Mouse (Mus musculus): ENCODE measurements around the gene Gm5485. TPM values are rescaled to one million over a fixed set of nuclear protein-coding genes. Genes with fewer than 3 reads are reported as not detected.

The Gm5485 gene
- polyA plus RNA-seq, 1 experiment from 2014 or later: not detected

DNA sequence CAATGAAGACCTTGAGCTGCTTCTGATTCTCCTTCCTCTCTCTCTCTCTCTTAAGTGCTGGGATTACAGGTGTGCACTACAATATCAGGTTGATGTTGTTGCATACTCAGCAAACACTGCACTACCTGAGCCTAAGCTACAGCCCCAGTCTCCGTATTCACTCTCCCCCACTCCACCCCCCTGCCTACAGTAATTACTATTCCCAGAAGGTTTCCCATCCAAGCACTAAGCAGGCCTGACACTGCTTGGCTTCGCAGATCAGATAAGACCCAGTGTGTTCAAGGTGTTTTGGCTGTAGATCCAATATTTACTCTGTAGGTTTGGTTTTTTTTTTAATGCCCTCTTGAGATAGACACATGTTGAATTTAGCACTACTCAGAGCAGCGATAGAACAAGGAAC is 2.1 kb downstream of the Gm5485 start:
- H3K9me3 ChIP-seq (replicated peaks): no peaks in the 10 kb centered on the region
- H3K4me2 ChIP-seq: no peak overlapping the region
- no peak for ATAC-seq (replicated peaks; ENCODE audit: insufficient number of reproducible peaks, insufficient read depth, low FRiP score, low read depth)
- no peak overlapping the region for H3K4me3 ChIP-seq
- H3K36me3 ChIP-seq: no peaks in the 10 kb centered on the region
- whole genome bisulfite sequencing: 61% methylated on average over 3 of the region's 3 CpGs
- no peaks in the 10 kb centered on the region for H3K4me1 ChIP-seq (replicated peaks)
- no peaks in the 10 kb centered on the region for H3K27me3 ChIP-seq
- H3K9ac ChIP-seq: no peak overlapping the region
- no peak overlapping the region for H3K27ac ChIP-seq

- no peak overlapping the region for H3K4me3 ChIP-seq
- H3K4me1 ChIP-seq (replicated peaks): no peaks in the 10 kb centered on the region
- H3K9me3 ChIP-seq (replicated peaks): no peaks in the 10 kb centered on the region
- H3K27me3 ChIP-seq: no peaks in the 10 kb centered on the region
- 51% methylated on average over 7 of the region's 7 CpGs for WGBS
- no peak for ATAC-seq (replicated peaks; ENCODE audit: insufficient number of reproducible peaks, insufficient read depth, low FRiP score, low read depth)
- no peak overlapping the region for H3K4me2 ChIP-seq
- H3K27ac ChIP-seq: no peak overlapping the region
- no peak overlapping the region for H3K9ac ChIP-seq
- H3K36me3 ChIP-seq: no peaks in the 10 kb centered on the region
Observed at GRCm38 (mm10) chr16:48409580-48409979, 2.6 kb downstream of the Gm5485 start.

DNA sequence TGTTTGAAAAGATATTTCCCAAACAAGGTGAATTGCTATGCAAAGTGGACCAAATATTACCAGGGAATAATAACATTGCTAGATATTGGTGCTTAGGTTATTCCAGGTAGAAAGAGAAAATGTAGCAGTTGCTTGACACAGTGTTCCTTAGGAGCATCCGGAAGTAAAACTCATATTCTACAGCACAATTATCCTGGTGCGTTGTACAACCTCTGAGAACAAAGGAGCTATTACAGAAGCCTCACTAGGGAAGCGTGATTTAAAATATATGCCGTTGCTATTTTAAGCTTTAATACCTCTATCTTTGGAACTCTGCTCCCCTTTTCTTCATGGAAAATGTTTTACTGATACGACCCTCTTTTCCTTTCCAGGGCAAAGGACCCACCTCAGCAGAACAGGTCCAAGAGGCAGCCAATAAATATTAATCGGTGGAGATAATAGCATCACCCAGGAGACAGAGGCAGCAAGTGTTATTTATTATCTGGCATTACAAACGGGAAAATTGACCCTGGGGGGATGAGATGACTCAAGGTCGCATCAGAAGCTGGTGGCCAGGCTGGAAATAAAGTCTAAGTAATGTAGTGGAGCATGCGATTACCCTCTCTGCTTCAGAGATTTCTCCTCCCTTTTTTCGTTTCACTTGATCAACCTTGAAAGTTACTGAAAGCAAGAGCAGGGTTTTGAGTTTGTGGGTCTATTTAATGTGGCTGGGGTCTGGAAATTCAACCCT is 6.4 kb downstream of the Gm5485 start:
- Histone ChIP-seq H3K36me3 (no peaks in the 10 kb centered on the region), H3K9ac (no peak overlapping the region), H3K27ac (no peak overlapping the region), H3K27me3 (no peaks in the 10 kb centered on the region), H3K9me3 (replicated peaks) (no peaks in the 10 kb centered on the region), H3K4me1 (replicated peaks) (no peaks in the 10 kb centered on the region), H3K4me2 (no peak overlapping the region), H3K4me3 (no peak overlapping the region)
- ATAC-seq (replicated peaks; ENCODE audit: insufficient number of reproducible peaks, insufficient read depth, low FRiP score, low read depth): no peak
- WGBS: 64% methylated on average over 10 of the region's 10 CpGs

GRCm38 (mm10) chr16:48404009-48404408 is 8.2 kb downstream of the Gm5485 start:
- Histone ChIP-seq H3K9me3 (replicated peaks) (no peaks in the 10 kb centered on the region), H3K36me3 (no peaks in the 10 kb centered on the region), H3K4me1 (replicated peaks) (no peaks in the 10 kb centered on the region), H3K9ac (no peak overlapping the region), H3K27ac (no peak overlapping the region), H3K27me3 (no peaks in the 10 kb centered on the region), H3K4me3 (no peak overlapping the region), H3K4me2 (no peak overlapping the region)
- ATAC-seq (replicated peaks; ENCODE audit: insufficient number of reproducible peaks, insufficient read depth, low FRiP score, low read depth): no peak

GRCm38 (mm10) chr16:48403423-48403822 is 8.8 kb downstream of the Gm5485 start:
- Histone ChIP-seq H3K36me3 (no peaks in the 10 kb centered on the region), H3K4me2 (no peak overlapping the region), H3K9me3 (replicated peaks) (no peaks in the 10 kb centered on the region), H3K27ac (no peak overlapping the region), H3K4me3 (no peak overlapping the region), H3K27me3 (no peaks in the 10 kb centered on the region), H3K9ac (no peak overlapping the region), H3K4me1 (replicated peaks) (no peaks in the 10 kb centered on the region)
- 74% methylated on average over 3 of the region's 3 CpGs for WGBS
- no peak for ATAC-seq (replicated peaks; ENCODE audit: insufficient number of reproducible peaks, insufficient read depth, low FRiP score, low read depth)

GRCm38 (mm10) chr16:48402963-48403362 is 9.3 kb downstream of the Gm5485 start:
- WGBS: 73% methylated on average over 4 of the region's 4 CpGs

GRCm38 (mm10) chr16:48395278-48395677 is 16.9 kb downstream of the Gm5485 start:
- Histone ChIP-seq H3K9me3 (replicated peaks) (no peaks in the 10 kb centered on the region), H3K36me3 (no peaks in the 10 kb centered on the region), H3K4me3 (no peak overlapping the region), H3K27ac (no peak overlapping the region), H3K9ac (no peak overlapping the region), H3K4me2 (no peak overlapping the region), H3K4me1 (replicated peaks) (no peaks in the 10 kb centered on the region), H3K27me3 (no peaks in the 10 kb centered on the region)
- ATAC-seq (replicated peaks; ENCODE audit: insufficient number of reproducible peaks, insufficient read depth, low FRiP score, low read depth): no peak
- WGBS: 73% methylated on average over 2 of the region's 2 CpGs

More at GRCm38 (mm10) chr16:48402963-48403362, 9.3 kb downstream of the Gm5485 start:
- Histone ChIP-seq H3K4me1 (replicated peaks) (no peaks in the 10 kb centered on the region), H3K4me2 (no peak overlapping the region), H3K9ac (no peak overlapping the region), H3K27ac (no peak overlapping the region), H3K4me3 (no peak overlapping the region), H3K36me3 (no peaks in the 10 kb centered on the region), H3K27me3 (no peaks in the 10 kb centered on the region), H3K9me3 (replicated peaks) (no peaks in the 10 kb centered on the region)
- ATAC-seq (replicated peaks; ENCODE audit: insufficient number of reproducible peaks, insufficient read depth, low FRiP score, low read depth): no peak

DNA sequence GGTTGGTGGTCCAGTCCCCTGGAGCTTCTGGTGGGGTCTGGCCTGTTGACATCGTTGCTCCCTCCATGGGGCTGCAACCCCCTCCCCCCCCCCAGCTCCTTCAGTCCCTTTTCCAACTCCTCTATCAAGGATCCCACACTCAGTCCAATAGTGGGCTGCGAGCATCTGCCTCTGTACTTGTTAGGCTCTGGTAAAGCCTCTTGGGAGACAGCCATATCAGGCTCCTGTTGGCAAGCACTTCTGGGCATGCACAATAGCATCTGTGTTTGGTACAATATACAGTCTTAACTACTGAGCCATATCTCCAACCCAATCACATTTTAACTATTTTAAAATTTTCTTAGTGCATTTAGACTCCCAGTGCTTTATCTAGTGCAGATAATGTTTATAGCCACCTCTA is 25.2 kb downstream of the Gm5485 start:
- H3K9me3 ChIP-seq (replicated peaks): no peaks in the 10 kb centered on the region
- H3K27me3 ChIP-seq: no peaks in the 10 kb centered on the region
- ATAC-seq (replicated peaks; ENCODE audit: insufficient number of reproducible peaks, insufficient read depth, low FRiP score, low read depth): no peak
- no peak overlapping the region for H3K9ac ChIP-seq
- H3K27ac ChIP-seq: no peak overlapping the region
- H3K4me1 ChIP-seq (replicated peaks): no peaks in the 10 kb centered on the region
- H3K4me2 ChIP-seq: no peak overlapping the region
- WGBS: 61% methylated on average over 2 of the region's 2 CpGs
- no peak overlapping the region for H3K4me3 ChIP-seq
- H3K36me3 ChIP-seq: no peaks in the 10 kb centered on the region

DNA sequence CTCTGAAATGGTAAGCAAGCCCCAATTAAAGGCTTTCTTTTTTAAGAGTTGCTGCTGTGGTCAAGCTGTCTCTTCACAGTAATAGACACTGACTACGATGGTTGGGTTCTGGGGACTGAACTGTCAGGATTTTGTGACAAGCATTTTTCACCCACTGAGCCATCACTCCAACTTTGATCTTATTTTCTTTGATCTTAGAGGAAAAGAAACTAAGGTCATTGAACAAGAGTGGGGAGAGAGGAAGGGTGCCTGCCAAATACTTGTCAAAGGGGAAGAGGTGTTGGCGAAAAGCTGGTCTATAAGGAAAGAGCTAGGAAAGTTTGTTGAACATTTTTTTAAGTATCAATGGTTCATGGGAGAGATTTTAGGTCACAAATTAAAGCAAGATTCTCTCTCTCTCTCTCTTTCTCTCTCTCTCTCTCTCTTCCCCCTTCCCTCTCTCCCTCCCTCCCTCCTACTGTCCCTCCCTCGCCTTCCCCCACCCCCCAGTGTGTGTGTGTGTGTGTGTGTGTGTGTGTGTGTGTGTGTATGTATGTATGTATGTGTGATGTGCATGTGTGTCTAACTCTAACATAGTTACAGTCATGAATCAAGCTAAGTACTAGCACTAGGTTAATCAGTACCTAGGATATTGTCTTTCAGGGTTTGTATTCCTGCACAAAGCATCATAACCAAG is 28.5 kb downstream of the Gm5485 start:
- H3K9ac ChIP-seq: no peak overlapping the region
- H3K4me3 ChIP-seq: no peak overlapping the region
- H3K27ac ChIP-seq: no peak overlapping the region
- no peak overlapping the region for H3K4me2 ChIP-seq
- no peaks in the 10 kb centered on the region for H3K36me3 ChIP-seq
- no peaks in the 10 kb centered on the region for H3K4me1 ChIP-seq (replicated peaks)
- WGBS: 52% methylated on average over 3 of the region's 3 CpGs
- ATAC-seq (replicated peaks; ENCODE audit: insufficient number of reproducible peaks, insufficient read depth, low FRiP score, low read depth): no peak
- no peaks in the 10 kb centered on the region for H3K9me3 ChIP-seq (replicated peaks)
- H3K27me3 ChIP-seq: no peaks in the 10 kb centered on the region

GRCm38 (mm10) chr16:48373711-48374485 is 38.3 kb downstream of the Gm5485 start:
- no peak overlapping the region for H3K9ac ChIP-seq
- H3K36me3 ChIP-seq: no peaks in the 10 kb centered on the region
- H3K9me3 ChIP-seq (replicated peaks): no peaks in the 10 kb centered on the region
- no peaks in the 10 kb centered on the region for H3K27me3 ChIP-seq
- no peaks in the 10 kb centered on the region for H3K4me1 ChIP-seq (replicated peaks)
- no peak overlapping the region for H3K27ac ChIP-seq
- H3K4me2 ChIP-seq: no peak overlapping the region
- 75% methylated on average over 7 of the region's 7 CpGs for WGBS
- no peak for ATAC-seq (replicated peaks; ENCODE audit: insufficient number of reproducible peaks, insufficient read depth, low FRiP score, low read depth)
- H3K4me3 ChIP-seq: no peak overlapping the region

- no peak for ATAC-seq (replicated peaks; ENCODE audit: insufficient number of reproducible peaks, insufficient read depth, low FRiP score, low read depth)
- no peak overlapping the region for H3K4me2 ChIP-seq
- no peak overlapping the region for H3K4me3 ChIP-seq
- no peaks in the 10 kb centered on the region for H3K4me1 ChIP-seq (replicated peaks)
- no peaks in the 10 kb centered on the region for H3K27me3 ChIP-seq
- 65% methylated on average over 6 of the region's 6 CpGs for WGBS
- no peaks in the 10 kb centered on the region for H3K9me3 ChIP-seq (replicated peaks)
- H3K9ac ChIP-seq: no peak overlapping the region
- no peak overlapping the region for H3K27ac ChIP-seq
- H3K36me3 ChIP-seq: no peaks in the 10 kb centered on the region
Observed at GRCm38 (mm10) chr16:48372461-48372860, 39.8 kb downstream of the Gm5485 start.

Measured in heart, embryonic 15.5 days (tissue).